Mouse (Mus musculus): ENCODE measurements at regions not wholly inside any gene's neighbourhood (a gene's known extent, or its start where the extent isn't known, plus 50 kb on each side); places are given as distances from the start of the nearest gene placed in this dataset.

GRCm38 (mm10) chr13:53935174-53935699 is 120.3 kb downstream of the Drd1 start:
- Histone ChIP-seq H3K9me3 (ENCODE audit: control insufficient read depth, low read depth, low read length) (no peaks in the 10 kb centered on the region), H3K27ac (ENCODE audit: low read length) (no peak overlapping the region)

GRCm38 (mm10) chr13:53934457-53934856 is 121.0 kb downstream of the Drd1 start:
- H3K4me3 ChIP-seq (ENCODE audit: low read depth, low read length): no peak overlapping the region
- H3K4me2 ChIP-seq (replicated peaks; ENCODE audit: low read depth, low read length): no peak overlapping the region
- no peak for ATAC-seq (ENCODE audit: insufficient number of reproducible peaks, insufficient read depth, low FRiP score, low read depth)
- H3K4me1 ChIP-seq (ENCODE audit: control insufficient read depth, insufficient read depth, low read length): no peaks in the 10 kb centered on the region
- 76% methylated on average over 6 of the region's 6 CpGs for WGBS
- no peak overlapping the region for H3K27ac ChIP-seq (ENCODE audit: low read length)
- H3K36me3 ChIP-seq (ENCODE audit: control insufficient read depth, insufficient read depth, low read length): no peaks in the 10 kb centered on the region
- no peaks in the 10 kb centered on the region for H3K9me3 ChIP-seq (ENCODE audit: control insufficient read depth, low read depth, low read length)
- H3K27me3 ChIP-seq (ENCODE audit: control insufficient read depth, insufficient read depth, low read length): no peaks in the 10 kb centered on the region
- no peak overlapping the region for H3K9ac ChIP-seq (replicated peaks; ENCODE audit: low read depth, low read length)

More at GRCm38 (mm10) chr13:53935174-53935699, 120.3 kb downstream of the Drd1 start:
- Histone ChIP-seq H3K4me1 (ENCODE audit: control insufficient read depth, insufficient read depth, low read length) (no peaks in the 10 kb centered on the region), H3K27me3 (ENCODE audit: control insufficient read depth, insufficient read depth, low read length) (no peaks in the 10 kb centered on the region), H3K9ac (replicated peaks; ENCODE audit: low read depth, low read length) (no peak overlapping the region), H3K4me3 (ENCODE audit: low read depth, low read length) (no peak overlapping the region), H3K36me3 (ENCODE audit: control insufficient read depth, insufficient read depth, low read length) (no peaks in the 10 kb centered on the region), H3K4me2 (replicated peaks; ENCODE audit: low read depth, low read length) (no peak overlapping the region)
- ATAC-seq (ENCODE audit: insufficient number of reproducible peaks, insufficient read depth, low FRiP score, low read depth): no peak
- 86% methylated on average over 14 of the region's 14 CpGs for WGBS

GRCm38 (mm10) chr13:53926128-53926527 is 129.4 kb downstream of the Drd1 start:
- ATAC-seq (ENCODE audit: insufficient number of reproducible peaks, insufficient read depth, low FRiP score, low read depth): no peak
- no peaks in the 10 kb centered on the region for H3K36me3 ChIP-seq (ENCODE audit: control insufficient read depth, insufficient read depth, low read length)
- no peak overlapping the region for H3K27ac ChIP-seq (ENCODE audit: low read length)
- H3K27me3 ChIP-seq (ENCODE audit: control insufficient read depth, insufficient read depth, low read length): no peaks in the 10 kb centered on the region
- no peak overlapping the region for H3K9ac ChIP-seq (replicated peaks; ENCODE audit: low read depth, low read length)
- no peaks in the 10 kb centered on the region for H3K9me3 ChIP-seq (ENCODE audit: control insufficient read depth, low read depth, low read length)
- H3K4me1 ChIP-seq (ENCODE audit: control insufficient read depth, insufficient read depth, low read length): no peaks in the 10 kb centered on the region
- no peak overlapping the region for H3K4me2 ChIP-seq (replicated peaks; ENCODE audit: low read depth, low read length)
- 82% methylated on average over 4 of the region's 4 CpGs for WGBS
- H3K4me3 ChIP-seq (ENCODE audit: low read depth, low read length): no peak overlapping the region

GRCm38 (mm10) chr13:53924433-53924832 is 131.1 kb downstream of the Drd1 start:
- ATAC-seq (ENCODE audit: insufficient number of reproducible peaks, insufficient read depth, low FRiP score, low read depth): no peak
- Histone ChIP-seq H3K27ac (ENCODE audit: low read length) (no peak overlapping the region), H3K4me3 (ENCODE audit: low read depth, low read length) (no peak overlapping the region), H3K36me3 (ENCODE audit: control insufficient read depth, insufficient read depth, low read length) (no peaks in the 10 kb centered on the region), H3K27me3 (ENCODE audit: control insufficient read depth, insufficient read depth, low read length) (no peaks in the 10 kb centered on the region), H3K4me2 (replicated peaks; ENCODE audit: low read depth, low read length) (no peak overlapping the region), H3K9me3 (ENCODE audit: control insufficient read depth, low read depth, low read length) (no peaks in the 10 kb centered on the region), H3K9ac (replicated peaks; ENCODE audit: low read depth, low read length) (no peak overlapping the region), H3K4me1 (ENCODE audit: control insufficient read depth, insufficient read depth, low read length) (no peaks in the 10 kb centered on the region)
- WGBS: 83% methylated on average over 4 of the region's 4 CpGs

- WGBS: 81% methylated on average over 7 of the region's 7 CpGs
- no peak for ATAC-seq (ENCODE audit: insufficient number of reproducible peaks, insufficient read depth, low FRiP score, low read depth)
- no peaks in the 10 kb centered on the region for H3K36me3 ChIP-seq (ENCODE audit: control insufficient read depth, insufficient read depth, low read length)
Measured at GRCm38 (mm10) chr13:53923721-53924374, 131.7 kb downstream of the Drd1 start.

GRCm38 (mm10) chr13:53921796-53922195 is 133.7 kb downstream of the Drd1 start:
- H3K9ac ChIP-seq (replicated peaks; ENCODE audit: low read depth, low read length): no peak overlapping the region
- H3K9me3 ChIP-seq (ENCODE audit: control insufficient read depth, low read depth, low read length): no peaks in the 10 kb centered on the region
- H3K36me3 ChIP-seq (ENCODE audit: control insufficient read depth, insufficient read depth, low read length): no peaks in the 10 kb centered on the region
- H3K27ac ChIP-seq (ENCODE audit: low read length): no peak overlapping the region
- H3K27me3 ChIP-seq (ENCODE audit: control insufficient read depth, insufficient read depth, low read length): no peaks in the 10 kb centered on the region
- no peak for ATAC-seq (ENCODE audit: insufficient number of reproducible peaks, insufficient read depth, low FRiP score, low read depth)
- no peaks in the 10 kb centered on the region for H3K4me1 ChIP-seq (ENCODE audit: control insufficient read depth, insufficient read depth, low read length)
- 66% methylated on average over 5 of the region's 5 CpGs for WGBS
- no peak overlapping the region for H3K4me3 ChIP-seq (ENCODE audit: low read depth, low read length)
- no peak overlapping the region for H3K4me2 ChIP-seq (replicated peaks; ENCODE audit: low read depth, low read length)

More at GRCm38 (mm10) chr13:53923721-53924374, 131.7 kb downstream of the Drd1 start:
- H3K4me1 ChIP-seq (ENCODE audit: control insufficient read depth, insufficient read depth, low read length): no peaks in the 10 kb centered on the region
- no peak overlapping the region for H3K27ac ChIP-seq (ENCODE audit: low read length)
- H3K4me2 ChIP-seq (replicated peaks; ENCODE audit: low read depth, low read length): no peak overlapping the region
- no peaks in the 10 kb centered on the region for H3K27me3 ChIP-seq (ENCODE audit: control insufficient read depth, insufficient read depth, low read length)
- no peak overlapping the region for H3K9ac ChIP-seq (replicated peaks; ENCODE audit: low read depth, low read length)
- H3K4me3 ChIP-seq (ENCODE audit: low read depth, low read length): no peak overlapping the region
- H3K9me3 ChIP-seq (ENCODE audit: control insufficient read depth, low read depth, low read length): no peaks in the 10 kb centered on the region

GRCm38 (mm10) chr13:53919851-53920381 is 135.6 kb downstream of the Drd1 start:
- H3K9ac ChIP-seq (replicated peaks; ENCODE audit: low read depth, low read length): no peak overlapping the region
- ATAC-seq (ENCODE audit: insufficient number of reproducible peaks, insufficient read depth, low FRiP score, low read depth): no peak
- no peaks in the 10 kb centered on the region for H3K9me3 ChIP-seq (ENCODE audit: control insufficient read depth, low read depth, low read length)
- no peaks in the 10 kb centered on the region for H3K36me3 ChIP-seq (ENCODE audit: control insufficient read depth, insufficient read depth, low read length)
- no peak overlapping the region for H3K4me3 ChIP-seq (ENCODE audit: low read depth, low read length)
- H3K27me3 ChIP-seq (ENCODE audit: control insufficient read depth, insufficient read depth, low read length): no peaks in the 10 kb centered on the region
- H3K4me2 ChIP-seq (replicated peaks; ENCODE audit: low read depth, low read length): no peak overlapping the region
- no peak overlapping the region for H3K27ac ChIP-seq (ENCODE audit: low read length)
- no peaks in the 10 kb centered on the region for H3K4me1 ChIP-seq (ENCODE audit: control insufficient read depth, insufficient read depth, low read length)
- WGBS: 32% methylated on average over 5 of the region's 5 CpGs

GRCm38 (mm10) chr13:53915456-53915855 is 140.0 kb downstream of the Drd1 start:
- Histone ChIP-seq H3K4me3 (ENCODE audit: low read depth, low read length) (no peak overlapping the region), H3K4me2 (replicated peaks; ENCODE audit: low read depth, low read length) (no peak overlapping the region), H3K27ac (ENCODE audit: low read length) (no peak overlapping the region), H3K27me3 (ENCODE audit: control insufficient read depth, insufficient read depth, low read length) (no peaks in the 10 kb centered on the region), H3K4me1 (ENCODE audit: control insufficient read depth, insufficient read depth, low read length) (no peaks in the 10 kb centered on the region), H3K9ac (replicated peaks; ENCODE audit: low read depth, low read length) (no peak overlapping the region), H3K9me3 (ENCODE audit: control insufficient read depth, low read depth, low read length) (no peaks in the 10 kb centered on the region), H3K36me3 (ENCODE audit: control insufficient read depth, insufficient read depth, low read length) (no peaks in the 10 kb centered on the region)
- WGBS: 89% methylated on average over 8 of the region's 8 CpGs
- no peak for ATAC-seq (ENCODE audit: insufficient number of reproducible peaks, insufficient read depth, low FRiP score, low read depth)
